Mouse (Mus musculus): ENCODE measurements around the gene Gm20388.

DNA sequence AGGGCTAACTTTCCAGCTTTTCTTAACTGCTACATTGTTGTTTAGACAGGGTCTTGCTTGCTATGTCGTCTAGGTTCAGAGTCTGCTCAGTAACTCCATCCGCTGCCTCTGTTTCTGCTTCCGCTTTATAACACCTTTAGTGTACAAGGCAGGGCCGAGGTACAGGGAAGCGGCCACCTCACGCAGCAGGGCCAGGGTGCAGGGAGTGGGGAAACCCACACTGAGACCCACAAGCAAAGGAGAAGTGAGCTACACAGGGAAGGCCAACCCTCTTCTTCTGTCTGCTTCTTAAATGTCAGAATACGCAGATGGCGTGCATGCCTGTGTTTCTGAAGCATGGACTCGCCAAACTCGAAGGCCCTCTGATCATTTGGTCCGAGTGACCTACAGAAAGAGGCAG, 568.1 kb downstream of the Gm20388 start:
- no peak for TF ChIP-seq CTCF (IDR thresholded peaks at IDR 0.05; ENCODE audit: low read depth)
- TF ChIP-seq EP300 (IDR thresholded peaks at IDR 0.05; ENCODE audit: low read depth), result no peak
